Mouse (Mus musculus) forebrain, embryonic 11.5 days (tissue): ENCODE measurements at regions not wholly inside any gene's neighbourhood (a gene's known extent, or its start where the extent isn't known, plus 50 kb on each side); places are given as distances from the start of the nearest gene placed in this dataset.

ENCODE experiments used
- ATAC-seq: fragments of 200-750 bp; cut with Nextera tagmentation; replicated peaks from 2 replicates; pipeline ENCODE4 v1.8.0; 2017; ENCODE audit warnings: moderate TSS enrichment; ENCODE audit not compliant: low FRiP score
- DNase-seq: peaks from one replicate; pipeline ENCODE4 v3.0.0-alpha.2; 2017; ENCODE audit warnings: low spot score
- H3K27ac ChIP-seq: fragments of 300-500 bp; sonication (generic); 2 replicates; pipeline ENCODE4 v1.5.1; 2014; ENCODE audit warnings: low read depth, low read length
- H3K27me3 ChIP-seq: fragments of 300-500 bp; sonication (generic); 2 replicates; pipeline ENCODE4 v1.6.1; 2014; ENCODE audit warnings: mild to moderate bottlenecking, low read length, mixed read lengths; ENCODE audit not compliant: control insufficient read depth, insufficient read depth
- H3K36me3 ChIP-seq: fragments of 300-500 bp; sonication (generic); 2 replicates; pipeline ENCODE4 v1.6.1; 2014; ENCODE audit warnings: mild to moderate bottlenecking, low read length, moderate library complexity, mixed read lengths; ENCODE audit not compliant: control insufficient read depth, insufficient read depth
- H3K4me1 ChIP-seq: fragments of 300-500 bp; sonication (generic); replicated peaks from 2 replicates; pipeline ENCODE4 v1.6.1; 2014; ENCODE audit warnings: low read length, mixed read lengths; ENCODE audit not compliant: control insufficient read depth, insufficient read depth
- H3K4me2 ChIP-seq: fragments of 300-500 bp; sonication (generic); 2 replicates; pipeline ENCODE4 v1.6.1; 2014; ENCODE audit warnings: low read depth, mild to moderate bottlenecking, low read length, moderate library complexity, mixed read lengths; ENCODE audit not compliant: severe bottlenecking
- H3K4me3 ChIP-seq: fragments of 300-500 bp; sonication (generic); 2 replicates; pipeline ENCODE4 v1.5.1; 2014; ENCODE audit warnings: low read depth, low read length
- H3K9ac ChIP-seq: fragments of 300-500 bp; sonication (generic); 2 replicates; pipeline ENCODE4 v1.6.1; 2014; ENCODE audit warnings: low read length
- H3K9me3 ChIP-seq: fragments of 300-500 bp; sonication (generic); 2 replicates; pipeline ENCODE4 v1.6.1; 2016; ENCODE audit warnings: low read length, mixed read lengths; ENCODE audit not compliant: control insufficient read depth
- WGBS: fragments of 180-500 bp; shearing (Covaris S2); extraction: QIAGEN DNeasy Blood & Tissue Kit; methylation state at CpG from one replicate; pipeline ENCODE4 v1.1.7; 2014; 5-methylcytosine and 5-hydroxymethylcytosine counted together

GRCm38 (mm10) chr11:20958233-20958632, 127.4 kb upstream of the Lgalsl start:
- 10% methylated on average over 5 of the region's 5 CpGs for WGBS
- Histone ChIP-seq H3K4me2 (no peak overlapping the region), H3K4me1 (no peaks in the 10 kb centered on the region), H3K9me3 (no peaks in the 10 kb centered on the region), H3K27ac (no peak overlapping the region), H3K4me3 (no peak overlapping the region), H3K9ac (no peak overlapping the region), H3K36me3 (no peaks in the 10 kb centered on the region), H3K27me3 (no peaks in the 10 kb centered on the region)
- no peak for ATAC-seq
- no peak for DNase-seq

DNA sequence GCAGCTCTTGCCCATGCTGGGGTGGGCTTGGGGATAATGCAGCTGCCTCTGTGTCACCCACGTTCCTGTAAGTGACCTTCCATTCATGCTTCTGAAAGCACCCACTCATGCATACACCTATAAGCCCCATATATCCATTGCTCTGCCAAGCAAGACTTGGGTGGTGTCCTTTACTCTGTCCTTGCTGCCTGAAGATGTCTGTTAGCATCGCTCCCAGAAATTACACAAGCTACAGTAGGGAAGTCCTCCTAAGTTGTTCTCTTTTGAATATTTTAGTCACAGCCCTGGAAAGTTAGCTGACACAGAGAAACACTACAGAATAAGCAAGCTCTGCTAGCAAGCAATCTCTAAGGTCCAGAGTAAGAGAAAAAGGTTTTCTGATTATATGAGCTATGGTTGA, 129.2 kb upstream of the Lgalsl start:
- H3K4me2 ChIP-seq = no peak overlapping the region
- DNase-seq (no peak), ATAC-seq (no peak)
- H3K27me3 ChIP-seq = no peaks in the 10 kb centered on the region
- no peaks in the 10 kb centered on the region for H3K4me1 ChIP-seq
- H3K36me3 ChIP-seq = no peaks in the 10 kb centered on the region
- no peak overlapping the region for H3K4me3 ChIP-seq
- WGBS = 57% methylated on average over 2 of the region's 2 CpGs
- no peaks in the 10 kb centered on the region for H3K9me3 ChIP-seq
- no peak overlapping the region for H3K9ac ChIP-seq
- H3K27ac ChIP-seq = no peak overlapping the region

DNA sequence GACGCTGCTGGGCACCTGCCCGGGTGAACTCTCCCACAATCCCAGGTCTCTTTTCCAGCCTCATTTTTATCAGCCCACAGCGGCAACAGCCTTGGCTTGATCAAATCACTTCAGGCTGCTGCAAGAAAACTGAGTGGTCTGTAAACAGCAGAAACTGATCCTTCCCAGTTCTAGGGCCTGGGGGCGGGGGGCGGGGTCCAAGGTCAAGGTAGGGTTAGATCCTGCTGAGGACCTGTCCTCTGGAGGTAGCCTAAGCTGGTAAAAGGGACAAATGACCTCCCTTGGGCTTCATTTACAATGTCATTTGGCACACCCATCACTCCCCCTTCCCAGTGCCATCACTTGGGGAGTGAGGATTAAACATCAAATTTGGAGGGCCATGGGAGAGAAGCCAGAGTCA, 129.9 kb upstream of the Lgalsl start:
- Histone ChIP-seq H3K4me2 (no peak overlapping the region), H3K9me3 (no peaks in the 10 kb centered on the region), H3K9ac (no peak overlapping the region), H3K36me3 (no peaks in the 10 kb centered on the region), H3K27me3 (no peaks in the 10 kb centered on the region), H3K27ac (no peak overlapping the region), H3K4me3 (no peak overlapping the region), H3K4me1 (no peaks in the 10 kb centered on the region)
- 55% methylated on average over 5 of the region's 5 CpGs for WGBS
- no peak for DNase-seq
- ATAC-seq = no peak

GRCm38 (mm10) chr11:20961626-20962025, 129.5 kb upstream of the Peli1 start:
- Histone ChIP-seq H3K9ac (no peak overlapping the region), H3K4me1 (no peaks in the 10 kb centered on the region), H3K4me3 (no peak overlapping the region), H3K36me3 (no peaks in the 10 kb centered on the region), H3K27ac (no peak overlapping the region), H3K4me2 (no peak overlapping the region), H3K27me3 (no peaks in the 10 kb centered on the region), H3K9me3 (no peaks in the 10 kb centered on the region)
- 86% methylated on average over 2 of the region's 2 CpGs for WGBS
- no peak for ATAC-seq
- DNase-seq = no peak

- no peak overlapping the region for H3K27ac ChIP-seq
- WGBS = 92% methylated on average over 8 of the region's 8 CpGs
- H3K9me3 ChIP-seq = no peaks in the 10 kb centered on the region; the same call in 1 of the 2 replicates
- ATAC-seq = no peak
- no peak for DNase-seq
- no peaks in the 10 kb centered on the region for H3K36me3 ChIP-seq
- H3K4me2 ChIP-seq = no peak overlapping the region
- H3K4me3 ChIP-seq = no peak overlapping the region
- H3K9ac ChIP-seq = no peak overlapping the region
- H3K4me1 ChIP-seq = no peaks in the 10 kb centered on the region
- no peaks in the 10 kb centered on the region for H3K27me3 ChIP-seq
These were observed 125.4 kb upstream of the Peli1 start for GRCm38 (mm10) chr11:20965575-20966239.

DNA sequence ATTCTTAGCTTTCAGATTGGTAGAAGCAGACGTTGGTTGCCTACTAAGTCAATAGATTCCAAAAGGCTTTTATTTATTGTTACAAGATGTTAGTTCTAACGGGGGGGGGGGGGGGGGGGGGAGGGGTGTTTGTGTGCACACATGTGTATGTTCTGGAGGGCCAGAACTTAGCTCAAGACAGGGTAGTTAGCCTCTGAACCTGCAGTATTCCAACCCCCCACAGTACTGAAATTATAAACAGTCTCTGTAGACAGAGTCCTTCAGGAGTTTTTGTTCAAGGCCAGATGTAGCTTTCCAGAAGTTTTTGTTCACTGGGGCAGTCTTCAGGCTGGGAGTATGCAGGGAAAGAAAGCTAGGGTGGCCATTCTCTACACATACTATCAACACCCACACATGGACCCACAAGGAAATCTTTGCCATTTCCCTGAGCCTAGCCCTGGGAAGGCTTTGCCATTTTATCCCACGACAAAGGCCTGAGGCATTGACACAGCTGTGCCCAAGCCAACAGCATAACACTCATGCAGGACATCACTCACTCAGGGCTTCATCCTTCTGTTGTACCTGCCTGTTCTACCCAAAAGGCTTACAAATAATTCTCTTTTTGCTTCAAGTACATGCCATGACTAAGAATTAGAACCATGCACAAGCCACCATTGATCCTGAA, 123.6 kb upstream of the Peli1 start:
- H3K36me3 ChIP-seq = no peaks in the 10 kb centered on the region
- WGBS = 51% methylated on average over 3 of the region's 3 CpGs
- no peak overlapping the region for H3K4me3 ChIP-seq
- H3K4me2 ChIP-seq = no peak overlapping the region
- no peaks in the 10 kb centered on the region for H3K27me3 ChIP-seq
- no peaks in the 10 kb centered on the region for H3K4me1 ChIP-seq
- no peak overlapping the region for H3K9ac ChIP-seq
- ATAC-seq (0 out of 2 replicates have a peak, but pooled peaks have one; percentile 33), DNase-seq (no peak)
- H3K27ac ChIP-seq = no peak overlapping the region
- no peaks in the 10 kb centered on the region; the same call in 1 of the 2 replicates for H3K9me3 ChIP-seq

DNA sequence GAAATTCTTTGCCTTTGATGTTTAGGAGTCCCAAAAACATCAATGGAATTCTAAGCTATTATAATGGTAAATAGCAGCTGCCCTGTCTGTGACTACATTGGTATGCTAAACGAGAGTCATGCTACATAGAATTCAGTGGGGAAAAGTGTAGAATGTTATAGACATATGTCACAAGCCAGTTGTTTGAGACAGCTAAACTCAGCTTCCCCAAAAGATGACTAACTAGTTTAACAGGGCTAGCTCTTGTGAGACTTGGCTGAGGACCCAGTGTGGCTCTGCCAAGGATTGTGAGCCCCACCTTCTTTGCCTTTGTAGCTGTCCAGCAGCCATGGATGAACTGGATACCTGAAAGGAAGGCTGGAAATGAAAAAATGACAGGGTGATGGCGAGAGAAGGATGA, 122.8 kb upstream of the Peli1 start:
- no peak overlapping the region for H3K27ac ChIP-seq
- no peak for ATAC-seq

DNA sequence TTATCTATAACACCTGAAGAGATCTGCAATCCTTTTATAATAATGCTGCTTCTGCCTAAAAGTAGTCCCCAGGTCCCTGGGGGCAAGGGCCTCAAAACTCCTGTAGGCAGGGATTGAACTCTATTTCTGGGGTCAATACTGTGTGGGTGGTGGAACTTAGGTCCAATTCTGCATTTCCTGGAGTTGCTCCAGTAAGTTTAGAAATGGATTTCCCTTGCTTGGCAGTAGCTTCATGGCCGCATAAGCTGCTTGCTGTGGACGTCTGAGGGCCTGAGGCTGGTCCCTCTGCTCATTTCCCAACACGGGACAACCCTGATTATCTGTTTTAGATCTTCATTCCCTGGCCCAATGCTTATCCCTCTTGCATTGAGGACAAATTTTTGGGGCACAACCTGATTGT, 118.0 kb upstream of the Peli1 start:
- Histone ChIP-seq H3K4me2 (no peak overlapping the region), H3K9ac (no peak overlapping the region), H3K4me1 (no peaks in the 10 kb centered on the region), H3K27me3 (no peaks in the 10 kb centered on the region), H3K4me3 (no peak overlapping the region), H3K9me3 (no peaks in the 10 kb centered on the region; the same call in 1 of the 2 replicates), H3K27ac (no peak overlapping the region), H3K36me3 (no peaks in the 10 kb centered on the region)
- ATAC-seq (no peak), DNase-seq (no peak)
- WGBS = 81% methylated on average over 3 of the region's 3 CpGs

More for the DNA sequence above, 122.8 kb upstream of the Peli1 start:
- Histone ChIP-seq H3K9me3 (no peaks in the 10 kb centered on the region; the same call in 1 of the 2 replicates), H3K4me1 (no peaks in the 10 kb centered on the region), H3K9ac (no peak overlapping the region), H3K4me2 (no peak overlapping the region), H3K36me3 (no peaks in the 10 kb centered on the region), H3K27me3 (no peaks in the 10 kb centered on the region), H3K4me3 (no peak overlapping the region)
- WGBS = 54% methylated on average over 2 of the region's 2 CpGs
- no peak for DNase-seq

GRCm38 (mm10) chr11:20981588-20981987, 109.5 kb upstream of the Peli1 start:
- Histone ChIP-seq H3K4me2 (no peak overlapping the region), H3K9ac (no peak overlapping the region), H3K36me3 (no peaks in the 10 kb centered on the region), H3K4me1 (no peaks in the 10 kb centered on the region), H3K27ac (no peak overlapping the region), H3K27me3 (no peaks in the 10 kb centered on the region), H3K9me3 (no peaks in the 10 kb centered on the region), H3K4me3 (no peak overlapping the region)
- ATAC-seq (no peak), DNase-seq (no peak)
- 91% methylated on average over 2 of the region's 2 CpGs for WGBS
